Mouse (Mus musculus) myocyte (in vitro differentiated cells): ENCODE data around the gene Olfr750.

Source experiments
- MAX ChIP-seq: IDR thresholded peaks from one replicate; pipeline ENCODE4 v1.6.1; 2011; ENCODE audit warnings: low read depth, mild to moderate bottlenecking, control low read depth
- MYOD1 ChIP-seq, 3 experiments: IDR thresholded peaks; one replicate each; pipeline ENCODE4 v1.6.1; 2011; ENCODE audit warnings: control low read depth in 2 of 3, low read depth in 2 of 3, mild to moderate bottlenecking in 2 of 3, moderate library complexity in 1 of 3; ENCODE audit not compliant: insufficient read length in 2 of 3, control insufficient read depth in 1 of 3
- MYOG ChIP-seq, 3 experiments: IDR thresholded peaks; one replicate each; pipeline ENCODE4 v1.6.1; 2011; ENCODE audit warnings: control low read depth in 2 of 3, low read depth in 2 of 3, mild to moderate bottlenecking in 2 of 3; ENCODE audit not compliant: insufficient read length in 2 of 3, control insufficient read depth in 1 of 3, insufficient read depth in 1 of 3
- POLR2A ChIP-seq: IDR thresholded peaks from one replicate; pipeline ENCODE4 v1.6.1; 2011; ENCODE audit warnings: low read depth, mild to moderate bottlenecking, control low read depth, moderate library complexity; ENCODE audit not compliant: insufficient read length
- POLR2AphosphoS2 ChIP-seq: IDR thresholded peaks from one replicate; pipeline ENCODE4 v1.6.1; 2011; ENCODE audit warnings: low read depth, control low read depth; ENCODE audit not compliant: insufficient read length
- TCF12 ChIP-seq: IDR thresholded peaks from one replicate; pipeline ENCODE4 v1.6.1; 2011; ENCODE audit warnings: mild to moderate bottlenecking, control low read depth; ENCODE audit not compliant: poor library complexity, insufficient read depth, severe bottlenecking
- TCF3 ChIP-seq: IDR thresholded peaks from one replicate; pipeline ENCODE4 v1.6.1; 2011; ENCODE audit warnings: low read depth, control low read depth; ENCODE audit not compliant: insufficient read length
- USF1 ChIP-seq: IDR thresholded peaks from one replicate; pipeline ENCODE4 v1.6.1; 2011; ENCODE audit warnings: low read depth, mild to moderate bottlenecking, control low read depth, moderate library complexity

- no peak for TF ChIP-seq POLR2A
- TF ChIP-seq MYOG (IDR thresholded peaks at IDR 0.05; ENCODE audit: control insufficient read depth in 1 of 3, insufficient read depth in 1 of 3, insufficient read length in 2 of 3, low read depth in 2 of 3): no peak
- TF ChIP-seq POLR2AphosphoS2: no peak
- no peak for TF ChIP-seq MYOD1 (IDR thresholded peaks at IDR 0.05; ENCODE audit: control insufficient read depth in 1 of 3, insufficient read length in 2 of 3, low read depth in 2 of 3)
- no peak for TF ChIP-seq USF1
- no peak for TF ChIP-seq TCF12
- TF ChIP-seq TCF3: no peak
- no peak for TF ChIP-seq MAX
Observed at GRCm38 (mm10) chr14:51060761-51061160, 13.5 kb downstream of the Olfr750 start.
